Mouse (Mus musculus) layer of hippocampus, adult 8-10 months (tissue): ENCODE data around the gene Tkfc. TPM values are rescaled to one million over a fixed set of nuclear protein-coding genes. Genes with fewer than 3 reads are reported as not detected.

ENCODE experiments used
- DNase-seq, 2 experiments: peaks; one replicate each; pipeline ENCODE4 v3.0.0; 2022; ENCODE audit warnings: low spot score in 2 of 2
- total RNA-seq, 4 experiments: library from RNA; stranded (reverse); gene quantifications; 2 replicates each; pipeline ENCODE4 v1.2.4; 2022

Gene Tkfc
- total RNA-seq: 10 to 100 TPM; 15.3 to 21.4 (median 19.9) TPM

- DNase-seq: peak; percentile 97 to 99
Observed at GRCm38 (mm10) chr19:10605293-10605900, at the start of gene Tkfc, which contains the start of gene Ddb1. Gene Tkfc (minus strand): TSS chr19:10605654. Gene Ddb1 (plus strand): TSS chr19:10605327.

- no peak for DNase-seq
Observed at GRCm38 (mm10) chr19:10648156-10648555, 42.7 kb upstream of the Tkfc start.

GRCm38 (mm10) chr19:10645616-10646015, 40.2 kb upstream of the Tkfc start:
- no peak for DNase-seq

GRCm38 (mm10) chr19:10640589-10641378, 35.3 kb upstream of the Tkfc start:
- no peak for DNase-seq

- DNase-seq: no peak
Observed at GRCm38 (mm10) chr19:10640080-10640479, 34.6 kb upstream of the Tkfc start.

- no peak for DNase-seq
Observed at GRCm38 (mm10) chr19:10637840-10638239, 32.4 kb upstream of the Tkfc start.

GRCm38 (mm10) chr19:10634872-10635318, 29.4 kb upstream of the Tkfc start:
- DNase-seq: peak; percentile 61 to 63

GRCm38 (mm10) chr19:10634106-10634871, 28.8 kb upstream of the Tkfc start, which contains the start of gene Vwce:
Gene Vwce (plus strand): TSS chr19:10634213.
- peak; percentile 23 to 25 for DNase-seq

GRCm38 (mm10) chr19:10608573-10609240, 3.3 kb upstream of the Tkfc start:
- DNase-seq: no peak

GRCm38 (mm10) chr19:10605901-10606622, 608 bp upstream of the Tkfc start:
- DNase-seq: no peak

- DNase-seq: no peak
Observed at GRCm38 (mm10) chr19:10604534-10604933, 920 bp downstream of the Tkfc start.

- no peak for DNase-seq
Observed at GRCm38 (mm10) chr19:10603660-10604523, 1.6 kb downstream of the Tkfc start.

GRCm38 (mm10) chr19:10602787-10603186, 2.7 kb downstream of the Tkfc start:
- DNase-seq: peak; percentile 76 to 90

- DNase-seq: no peak
Observed at GRCm38 (mm10) chr19:10602247-10602769, 3.1 kb downstream of the Tkfc start.

GRCm38 (mm10) chr19:10599648-10600047, 5.8 kb downstream of the Tkfc start:
- no peak for DNase-seq

- DNase-seq: no peak
Observed at GRCm38 (mm10) chr19:10598188-10598587, 7.3 kb downstream of the Tkfc start.

GRCm38 (mm10) chr19:10591659-10592377, 13.6 kb downstream of the Tkfc start:
- no peak for DNase-seq

- DNase-seq: no peak
Observed at GRCm38 (mm10) chr19:10590301-10590700, 15.2 kb downstream of the Tkfc start.
